Mouse (Mus musculus): ENCODE measurements around the gene Rere. TPM values are rescaled to one million over a fixed set of nuclear protein-coding genes. Genes with fewer than 3 reads are reported as not detected.
"Not testable (repeated sequence)": the region's sequence is repeated elsewhere in the genome, so short reads cannot be mapped to it uniquely, and the experiment has no call there.

The Rere gene
- total and polyA plus RNA-seq, 2 experiments from 2014 or later: 18.9 to 31.3 TPM

DNA sequence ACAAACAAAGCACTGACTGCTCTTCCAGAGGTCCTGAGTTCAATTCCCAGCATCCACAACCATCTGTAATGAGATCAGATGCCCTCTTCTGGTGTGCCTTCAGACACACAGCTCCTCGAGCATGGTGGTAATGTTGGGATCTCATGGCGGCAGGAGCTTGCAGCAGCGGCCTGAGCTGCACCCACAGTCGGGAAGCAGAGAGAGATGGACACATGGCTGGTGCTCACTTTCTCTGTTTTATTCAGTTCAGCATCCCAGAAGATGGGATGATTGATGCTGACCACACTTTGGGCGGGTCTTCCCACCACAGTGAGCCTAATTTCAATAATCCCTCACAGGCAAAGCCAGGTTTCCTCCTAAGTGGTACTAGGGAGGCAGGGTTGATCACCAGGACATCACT lies 5.9 kb upstream of the Rere start:
- no peak overlapping the region for H3K4me2 ChIP-seq (ENCODE audit: low read depth)
- no peaks in the 10 kb centered on the region for H3K36me3 ChIP-seq (ENCODE audit: insufficient read depth)
- H3K27ac ChIP-seq (ENCODE audit: low read depth, low read length): no peak overlapping the region
- H3K4me3 ChIP-seq (ENCODE audit: low read depth, low read length): no peak overlapping the region
- no peaks in the 10 kb centered on the region for H3K9me3 ChIP-seq (ENCODE audit: low read length)
- no peak for DNase-seq
- ATAC-seq: no peak
- no peak for TF ChIP-seq CTCF (IDR thresholded peaks at IDR 0.05; ENCODE audit: low read depth)
- no peak overlapping the region for H3K9ac ChIP-seq
- peaks cover 2% of the 10 kb centered on the region; the same call in 1 of the 2 replicates for H3K4me1 ChIP-seq (ENCODE audit: insufficient read depth)
- 89% methylated on average over 5 of the region's 5 CpGs for WGBS
- no peaks in the 10 kb centered on the region for H3K27me3 ChIP-seq (ENCODE audit: insufficient read depth, low read length)

DNA sequence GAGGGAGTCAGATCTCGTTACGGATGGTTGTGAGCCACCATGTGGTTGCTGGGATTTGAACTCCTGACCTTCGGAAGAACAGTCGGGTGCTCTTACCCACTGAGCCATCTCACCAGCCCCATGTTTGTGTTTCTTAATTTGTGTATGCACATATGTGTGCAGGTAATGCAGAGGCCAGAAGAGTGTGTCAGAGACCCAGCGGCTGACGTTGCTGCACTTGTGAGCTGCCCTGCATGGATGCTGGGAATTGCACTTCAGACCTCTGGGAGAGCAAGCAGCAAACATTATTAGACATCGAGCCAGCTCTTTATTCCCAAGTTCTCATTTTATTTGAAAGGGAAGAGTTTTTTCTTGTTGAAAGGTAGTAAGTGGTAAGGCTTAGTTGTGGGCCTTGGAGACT lies 2.1 kb upstream of the Rere start:
- not testable (repeated sequence) for H3K9ac ChIP-seq; H3K27me3 ChIP-seq (ENCODE audit: insufficient read depth, low read length); H3K36me3 ChIP-seq (ENCODE audit: insufficient read depth); H3K4me2 ChIP-seq (ENCODE audit: low read depth); H3K4me3 ChIP-seq (ENCODE audit: low read depth, low read length); DNase-seq; ATAC-seq; H3K9me3 ChIP-seq (ENCODE audit: low read length); H3K27ac ChIP-seq (ENCODE audit: low read depth, low read length)
- WGBS: 87% methylated on average over 5 of the region's 7 CpGs
- peaks cover 10% of the 10 kb centered on the region for H3K4me1 ChIP-seq (ENCODE audit: insufficient read depth)

DNA sequence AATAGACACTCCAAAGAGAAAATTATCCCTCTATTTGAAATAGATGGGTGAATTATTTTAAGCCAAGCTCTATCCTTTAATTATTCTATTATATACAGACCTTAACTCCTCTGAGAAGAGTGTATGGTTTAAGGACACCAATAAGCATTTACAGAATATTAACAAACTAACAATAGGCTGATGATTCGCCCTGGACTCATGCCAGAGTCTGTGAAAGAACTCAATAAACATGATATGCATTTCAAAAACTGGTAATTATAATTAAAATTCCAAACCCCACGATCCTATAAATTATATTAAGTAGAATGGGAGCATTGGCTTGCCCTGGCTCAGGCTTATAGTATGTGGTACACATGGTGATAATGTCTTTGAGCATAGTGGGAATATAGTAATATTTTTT lies 1.4 kb upstream of the Rere start:
- Histone ChIP-seq H3K9me3 (ENCODE audit: low read length) (no peaks in the 10 kb centered on the region), H3K27ac (ENCODE audit: low read depth, low read length) (no peak overlapping the region), H3K4me1 (ENCODE audit: insufficient read depth) (peaks cover 11% of the 10 kb centered on the region), H3K36me3 (ENCODE audit: insufficient read depth) (no peaks in the 10 kb centered on the region), H3K9ac (no peak overlapping the region), H3K4me3 (ENCODE audit: low read depth, low read length) (no peak overlapping the region), H3K4me2 (ENCODE audit: low read depth) (no peak overlapping the region), H3K27me3 (ENCODE audit: insufficient read depth, low read length) (no peaks in the 10 kb centered on the region)
- DNase-seq (no peak), ATAC-seq (no peak)
- TF ChIP-seq CTCF (IDR thresholded peaks at IDR 0.05; ENCODE audit: low read depth): no peak
- WGBS: 38% methylated on average over 2 of the region's 2 CpGs

DNA sequence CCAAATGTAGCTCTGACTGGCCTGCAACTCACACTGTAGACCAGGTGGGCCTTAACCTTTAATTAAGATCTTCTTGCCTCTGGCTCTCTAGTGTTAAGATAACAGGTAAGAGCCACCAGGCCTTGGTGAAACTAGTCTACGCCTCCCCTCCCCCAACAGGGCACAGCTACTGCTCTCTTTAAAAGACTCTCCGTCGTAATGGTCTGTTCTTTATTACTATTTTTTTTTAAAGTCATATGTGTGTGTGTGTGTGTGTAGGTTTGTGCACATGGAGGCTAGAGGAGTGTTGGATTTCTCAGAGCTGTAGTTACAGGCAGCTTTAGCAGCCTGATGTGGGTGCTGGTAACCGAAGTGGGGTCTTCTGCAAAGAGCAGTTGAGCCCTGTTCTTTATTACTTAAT lies 987 bp upstream of the Rere start:
- TF ChIP-seq CTCF (IDR thresholded peaks at IDR 0.05; ENCODE audit: low read depth): no peak
- Histone ChIP-seq H3K9ac (0 out of 2 replicates have a peak overlapping the region, but pooled peaks have one; percentile 94), H3K4me1 (ENCODE audit: insufficient read depth) (peaks cover 11% of the 10 kb centered on the region), H3K4me3 (ENCODE audit: low read depth, low read length) (peak overlapping the region; percentile 89), H3K36me3 (ENCODE audit: insufficient read depth) (no peaks in the 10 kb centered on the region), H3K27me3 (ENCODE audit: insufficient read depth, low read length) (no peaks in the 10 kb centered on the region), H3K27ac (ENCODE audit: low read depth, low read length) (peak overlapping the region; percentile 100; the same call in 1 of the 2 replicates), H3K9me3 (ENCODE audit: low read length) (no peaks in the 10 kb centered on the region), H3K4me2 (ENCODE audit: low read depth) (peak overlapping the region; percentile 64)
- WGBS: 40% methylated on average over 4 of the region's 4 CpGs
- no peak for DNase-seq
- ATAC-seq: no peak

DNA sequence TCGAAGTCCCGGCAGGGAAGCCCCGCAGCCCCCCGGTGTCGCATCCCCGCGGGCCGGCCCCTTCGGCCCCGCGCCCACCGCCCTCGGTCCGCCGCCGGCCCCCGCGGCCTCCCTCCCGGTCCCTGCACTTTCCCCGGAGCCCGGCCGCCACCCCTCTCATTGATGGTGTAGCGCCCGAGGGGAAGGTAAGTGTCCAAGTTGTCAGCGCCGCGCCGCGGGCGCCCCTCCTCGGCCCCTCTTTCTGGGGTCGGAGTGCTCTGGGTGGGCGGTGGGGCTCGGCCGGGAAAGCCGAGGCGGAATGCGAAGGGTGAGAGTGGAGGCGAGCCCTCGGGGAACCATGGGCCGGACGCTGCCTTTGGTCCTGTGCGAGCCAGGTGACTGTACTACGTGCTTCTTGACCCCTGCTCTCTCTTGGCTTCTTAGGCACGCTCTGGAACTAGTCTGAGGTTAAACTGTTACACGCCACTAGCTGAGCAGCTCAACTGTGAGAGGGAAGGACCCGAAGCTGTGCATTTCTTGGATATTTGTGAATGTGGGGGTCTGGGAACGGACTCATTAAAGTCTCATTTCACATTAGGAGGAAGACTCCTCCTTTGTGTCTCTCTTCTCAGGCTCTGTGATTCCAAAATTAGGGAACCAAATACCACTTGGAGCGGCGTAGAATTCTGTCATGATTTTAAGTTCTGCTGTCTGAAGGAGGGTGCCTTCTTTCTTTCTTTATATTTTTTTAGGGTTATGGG lies 615 bp downstream of the Rere start:
- peak; percentile 43 for DNase-seq
- H3K9ac ChIP-seq: peak overlapping the region; percentile 94
- no peaks in the 10 kb centered on the region for H3K27me3 ChIP-seq (ENCODE audit: insufficient read depth, low read length)
- peak overlapping the region; percentile 65 for H3K4me2 ChIP-seq (ENCODE audit: low read depth)
- H3K27ac ChIP-seq (ENCODE audit: low read depth, low read length): peak overlapping the region; percentile 100
- H3K4me3 ChIP-seq (ENCODE audit: low read depth, low read length): peak overlapping the region; percentile 89
- no peak for TF ChIP-seq CTCF (IDR thresholded peaks at IDR 0.05; ENCODE audit: low read depth)
- no peaks in the 10 kb centered on the region for H3K36me3 ChIP-seq (ENCODE audit: insufficient read depth)
- no peaks in the 10 kb centered on the region for H3K9me3 ChIP-seq (ENCODE audit: low read length)
- peak; percentile 10 for ATAC-seq
- H3K4me1 ChIP-seq (ENCODE audit: insufficient read depth): peaks cover 11% of the 10 kb centered on the region
- WGBS: under 1% methylated on average over 48 of the region's 50 CpGs

DNA sequence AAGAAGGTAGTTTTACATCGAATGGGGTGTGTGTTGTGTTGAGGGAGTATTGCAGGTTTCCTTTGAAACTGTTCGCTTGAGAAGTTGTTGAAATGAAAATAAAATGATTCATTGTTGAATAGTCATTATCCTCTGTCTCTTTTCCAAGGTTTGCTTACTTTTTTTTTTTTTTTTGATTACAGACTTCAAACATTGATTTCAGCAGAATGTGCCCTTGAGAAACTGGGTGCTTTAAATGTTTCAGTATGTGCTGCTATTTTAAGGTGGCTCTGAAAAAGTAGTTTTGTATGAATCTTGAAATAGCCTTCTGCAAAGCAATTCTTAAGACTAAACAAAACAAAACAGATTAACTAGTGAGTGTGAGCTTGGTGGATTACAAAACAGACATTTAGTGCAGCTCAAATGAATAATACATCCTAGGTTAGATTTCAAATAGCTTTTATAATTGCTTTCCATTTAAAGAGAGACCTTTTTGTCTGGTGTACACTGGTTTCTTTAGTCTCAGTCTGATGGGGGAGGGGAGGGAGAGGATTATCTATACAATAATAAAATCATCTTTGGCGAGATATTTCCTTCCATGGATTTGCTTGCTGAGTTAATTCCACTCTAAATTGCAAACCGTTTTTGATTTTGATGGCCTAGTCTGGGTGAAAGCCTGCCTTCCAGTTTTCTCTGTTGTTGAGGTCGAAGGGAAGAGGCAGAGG lies 1.3 kb downstream of the Rere start:
- Histone ChIP-seq H3K4me1 (ENCODE audit: insufficient read depth) (peaks cover 11% of the 10 kb centered on the region), H3K4me2 (ENCODE audit: low read depth) (peak overlapping the region; percentile 65), H3K9me3 (ENCODE audit: low read length) (no peaks in the 10 kb centered on the region), H3K27me3 (ENCODE audit: insufficient read depth, low read length) (no peaks in the 10 kb centered on the region), H3K9ac (peak overlapping the region; percentile 94), H3K27ac (ENCODE audit: low read depth, low read length) (peak overlapping the region; percentile 100), H3K4me3 (ENCODE audit: low read depth, low read length) (peak overlapping the region; percentile 89), H3K36me3 (ENCODE audit: insufficient read depth) (no peaks in the 10 kb centered on the region)
- WGBS: 3% methylated on average over 5 of the region's 5 CpGs
- no peak for TF ChIP-seq CTCF (IDR thresholded peaks at IDR 0.05; ENCODE audit: low read depth)
- ATAC-seq (no peak), DNase-seq (peak; percentile 16)

DNA sequence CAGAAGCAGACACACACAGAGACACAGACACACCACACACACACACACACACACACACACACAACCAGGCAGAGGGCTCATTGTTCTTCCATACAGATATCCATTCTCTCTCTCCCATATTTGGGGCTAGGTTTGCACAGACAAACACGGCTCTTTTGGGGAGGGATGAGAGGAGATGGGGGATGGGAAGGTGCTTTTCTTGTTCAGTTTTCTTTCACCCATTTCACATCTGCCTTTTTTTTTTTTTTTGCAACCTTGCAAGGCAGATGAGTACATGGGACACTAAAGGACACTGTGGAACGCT lies 1.8 kb downstream of the Rere start:
- WGBS: 8% methylated on average over 2 of the region's 2 CpGs
- H3K4me2 ChIP-seq (ENCODE audit: low read depth): peak overlapping the region; percentile 65
- peak overlapping the region; percentile 89 for H3K4me3 ChIP-seq (ENCODE audit: low read depth, low read length)
- peak overlapping the region; percentile 70 for H3K27ac ChIP-seq (ENCODE audit: low read depth, low read length)
- no peak for TF ChIP-seq CTCF (IDR thresholded peaks at IDR 0.05; ENCODE audit: low read depth)
- H3K27me3 ChIP-seq (ENCODE audit: insufficient read depth, low read length): no peaks in the 10 kb centered on the region
- H3K36me3 ChIP-seq (ENCODE audit: insufficient read depth): no peaks in the 10 kb centered on the region
- H3K9ac ChIP-seq: peak overlapping the region; percentile 94
- peaks cover 11% of the 10 kb centered on the region for H3K4me1 ChIP-seq (ENCODE audit: insufficient read depth)
- DNase-seq (no peak), ATAC-seq (no peak)
- H3K9me3 ChIP-seq (ENCODE audit: low read length): no peaks in the 10 kb centered on the region
